Mouse (Mus musculus): ENCODE results near the gene Ifnl3. TPM values are rescaled to one million over a fixed set of nuclear protein-coding genes. Genes with fewer than 3 reads are reported as not detected.
A peak's percentile ranks its signal among the peaks of the same experiment; 100 is the strongest.
"Not testable (repeated sequence)": the region's sequence is repeated elsewhere in the genome, so short reads cannot be mapped to it uniquely, and the experiment has no call there.

Gene Ifnl3
- not detected for total RNA-seq (2021)
- long read RNA-seq, experiment 1: 0 reads
- long read RNA-seq, experiment 2: 0 reads

DNA sequence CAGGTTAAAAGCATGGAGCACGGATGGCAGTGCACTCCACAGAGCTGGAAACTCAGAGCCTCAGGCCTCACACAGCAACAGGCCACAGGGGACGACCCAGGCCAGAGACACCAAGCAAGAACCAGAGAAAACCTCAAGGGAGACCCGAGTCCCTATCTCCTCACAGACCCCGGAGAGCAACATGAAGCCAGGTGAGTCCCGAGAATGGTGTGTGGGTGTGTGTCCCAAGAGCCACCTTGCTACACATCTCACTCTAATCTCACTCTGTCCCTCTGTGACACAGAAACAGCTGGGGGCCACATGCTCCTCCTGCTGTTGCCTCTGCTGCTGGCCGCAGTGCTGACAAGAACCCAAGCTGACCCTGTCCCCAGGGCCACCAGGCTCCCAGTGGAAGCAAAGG is at the start of gene Ifnl3:
TSS of gene Ifnl3 (plus strand) at position 301 of the 400 bp plus-strand sequence.
- not testable (repeated sequence) for DNase-seq

DNA sequence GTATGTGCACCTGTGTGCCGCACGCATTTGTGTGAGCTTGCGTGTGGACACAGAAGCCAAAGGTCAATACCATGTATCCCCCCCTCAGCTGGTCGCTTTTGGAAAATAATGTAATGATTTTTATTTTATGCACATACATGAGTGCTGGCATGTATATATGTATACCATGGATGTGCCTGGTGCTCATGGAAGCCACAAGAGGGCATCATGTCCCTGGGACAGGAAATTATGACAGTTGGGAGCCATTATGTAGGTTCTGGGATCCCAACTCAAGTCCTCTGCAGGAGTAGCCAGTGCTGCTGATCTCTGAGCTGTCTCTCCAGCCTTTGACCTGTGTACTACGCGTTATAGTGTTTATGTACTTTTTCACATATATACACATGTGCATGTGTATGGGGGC is 46.4 kb upstream of the Ifnl3 start:
- DNase-seq: no peak

DNA sequence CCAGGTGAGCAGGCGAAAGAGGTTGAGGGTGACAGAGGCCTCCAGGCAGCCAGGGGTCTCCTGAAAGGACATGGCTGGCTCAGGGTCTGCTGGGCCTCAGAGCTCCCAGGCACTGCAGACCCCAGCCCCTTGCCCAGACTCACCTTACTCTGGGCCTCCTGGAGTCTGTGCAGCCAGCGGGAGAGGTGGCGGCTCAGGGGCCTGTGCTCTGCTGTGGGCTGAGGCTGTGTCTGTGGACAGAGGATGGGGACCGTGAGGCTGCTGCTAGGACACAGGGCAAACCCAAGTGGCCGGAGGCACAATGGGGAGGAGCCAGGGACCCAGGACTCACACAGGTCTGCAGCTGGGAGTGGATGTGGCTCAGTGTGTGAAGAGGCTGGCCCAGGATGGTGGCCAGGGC is 45.3 kb upstream of the Ifnl3 start:
- DNase-seq: no peak

GRCm38 (mm10) chr7:28478854-28479253 is 43.8 kb upstream of the Ifnl3 start:
- DNase-seq: no peak

DNA sequence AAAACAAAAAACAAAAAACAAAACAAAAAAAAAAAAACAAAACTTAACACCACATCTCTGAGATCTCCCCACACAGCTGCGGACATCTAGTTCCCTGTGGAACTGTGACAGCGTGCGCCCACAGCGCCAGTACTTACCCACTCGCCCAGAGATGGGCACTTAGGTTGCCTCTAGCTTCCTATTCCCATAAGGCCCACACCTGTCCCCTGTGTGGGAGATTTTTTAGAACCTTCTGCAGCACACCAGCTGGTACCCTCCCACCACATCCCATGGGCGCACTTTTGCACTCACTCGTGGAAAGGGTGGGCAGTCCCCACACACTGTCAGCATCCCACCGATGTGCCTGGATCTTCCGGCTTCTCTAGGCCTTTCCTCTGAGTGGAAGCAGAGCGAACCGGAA is 39.8 kb upstream of the Ifnl3 start:
- DNase-seq: no peak

GRCm38 (mm10) chr7:28484192-28484591 is 38.4 kb upstream of the Ifnl3 start:
- DNase-seq: no peak

DNA sequence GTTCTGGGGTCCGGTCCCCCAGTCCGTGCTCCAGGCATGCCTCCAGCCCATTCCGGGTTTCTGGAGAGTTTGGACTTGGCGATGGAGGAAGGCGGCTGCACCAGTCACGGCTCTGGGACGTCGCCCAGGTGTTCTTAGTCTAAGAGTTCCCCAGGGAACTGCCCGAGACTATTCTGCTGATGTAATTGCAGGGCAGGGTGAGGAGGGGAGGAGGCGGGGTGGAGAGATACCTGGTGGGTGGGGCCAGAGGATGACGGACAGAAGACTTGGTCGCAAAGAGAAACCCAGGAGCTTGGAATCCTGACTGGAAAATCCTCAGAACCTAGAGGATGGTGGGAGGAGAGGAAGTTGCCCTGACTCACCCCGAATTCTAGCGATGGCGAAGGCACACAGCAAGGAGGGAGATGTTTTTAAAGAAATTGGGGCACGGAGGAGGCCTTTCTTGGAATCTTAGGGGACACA is 34.6 kb upstream of the Ifnl3 start:
- no peak for DNase-seq

GRCm38 (mm10) chr7:28490410-28490809 is 32.2 kb upstream of the Ifnl3 start:
- peak; percentile 13 for DNase-seq

DNA sequence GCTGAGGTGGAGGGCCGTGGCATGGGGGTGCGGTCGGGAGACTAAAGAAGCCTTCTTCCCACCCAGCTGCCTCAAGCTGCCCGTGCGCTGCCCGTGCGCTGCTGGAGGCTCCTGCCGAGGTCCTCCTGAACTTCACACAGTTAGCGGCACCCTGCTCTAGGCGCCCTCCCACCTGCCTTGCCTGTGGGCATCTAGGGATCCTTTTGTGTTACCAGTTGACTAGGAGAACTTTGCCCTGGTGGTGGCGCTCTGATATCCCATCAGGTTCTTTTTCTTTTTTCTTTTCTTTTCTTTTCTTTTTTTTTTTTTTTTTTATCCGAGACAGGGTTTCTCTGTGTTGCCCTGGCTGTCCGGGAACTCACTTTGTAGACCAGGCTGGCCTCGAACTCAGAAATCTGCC is 31.7 kb upstream of the Ifnl3 start:
- DNase-seq: no peak

GRCm38 (mm10) chr7:28492310-28492709 is 30.3 kb upstream of the Ifnl3 start:
- DNase-seq: no peak

DNA sequence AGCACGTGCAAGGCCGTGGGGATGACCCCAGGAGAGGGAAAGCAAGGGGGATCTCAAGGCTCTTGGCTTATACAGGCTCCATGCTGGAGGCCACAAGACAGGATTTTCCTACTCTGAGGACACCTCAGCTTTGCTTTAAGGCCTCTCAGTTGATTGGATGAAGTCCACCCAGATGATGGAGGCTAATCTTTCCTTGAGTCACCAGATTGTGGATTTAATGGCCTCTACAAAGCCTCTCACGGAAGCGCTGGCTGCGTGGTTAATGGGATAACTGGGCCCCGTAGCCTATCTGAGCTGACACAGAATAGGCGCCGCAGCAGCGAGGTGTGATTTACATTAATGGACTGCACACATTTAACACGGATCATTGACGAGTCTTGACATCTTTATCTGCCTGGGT is 27.2 kb upstream of the Ifnl3 start:
- no peak for DNase-seq

DNA sequence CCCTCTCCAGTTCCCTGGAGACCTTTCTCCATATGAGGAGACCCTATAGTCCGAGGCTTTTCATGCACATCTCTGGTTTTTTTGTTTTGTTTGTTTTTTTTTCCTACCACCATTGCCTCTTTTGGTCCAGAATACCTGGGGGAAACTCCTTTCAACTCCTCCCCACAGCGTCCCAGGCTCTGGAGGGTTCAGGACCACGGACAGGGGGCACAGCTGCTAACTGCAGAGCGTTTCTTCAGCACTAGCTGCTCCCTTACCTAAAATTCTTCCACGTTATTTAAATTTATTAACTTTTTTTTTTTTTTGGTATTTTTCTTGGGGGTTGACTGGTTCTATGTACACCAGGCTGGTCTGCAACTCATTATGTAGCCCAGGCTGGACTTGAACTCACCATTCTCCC is 17.1 kb upstream of the Ifnl3 start:
- DNase-seq: no peak

DNA sequence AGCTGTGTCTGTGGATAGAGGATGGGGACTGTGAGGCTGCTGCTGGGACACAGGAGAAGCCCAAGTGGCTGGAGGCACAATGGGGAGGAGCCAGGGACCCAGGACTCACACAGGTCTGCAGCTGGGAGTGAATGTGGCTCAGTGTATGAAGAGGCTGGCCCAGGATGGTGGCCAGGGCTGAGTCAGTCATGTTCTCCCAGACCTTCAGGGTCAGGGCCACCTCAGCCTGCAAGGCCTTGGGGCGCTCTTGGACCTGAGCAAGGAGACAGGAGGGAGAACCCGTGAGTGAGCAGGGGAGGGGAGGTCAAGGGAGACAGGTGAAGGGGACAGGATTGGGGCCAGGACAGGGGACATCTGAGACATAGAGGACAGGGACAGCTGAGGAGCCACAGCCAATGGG is 13.5 kb upstream of the Ifnl3 start:
- not testable (repeated sequence) for DNase-seq

DNA sequence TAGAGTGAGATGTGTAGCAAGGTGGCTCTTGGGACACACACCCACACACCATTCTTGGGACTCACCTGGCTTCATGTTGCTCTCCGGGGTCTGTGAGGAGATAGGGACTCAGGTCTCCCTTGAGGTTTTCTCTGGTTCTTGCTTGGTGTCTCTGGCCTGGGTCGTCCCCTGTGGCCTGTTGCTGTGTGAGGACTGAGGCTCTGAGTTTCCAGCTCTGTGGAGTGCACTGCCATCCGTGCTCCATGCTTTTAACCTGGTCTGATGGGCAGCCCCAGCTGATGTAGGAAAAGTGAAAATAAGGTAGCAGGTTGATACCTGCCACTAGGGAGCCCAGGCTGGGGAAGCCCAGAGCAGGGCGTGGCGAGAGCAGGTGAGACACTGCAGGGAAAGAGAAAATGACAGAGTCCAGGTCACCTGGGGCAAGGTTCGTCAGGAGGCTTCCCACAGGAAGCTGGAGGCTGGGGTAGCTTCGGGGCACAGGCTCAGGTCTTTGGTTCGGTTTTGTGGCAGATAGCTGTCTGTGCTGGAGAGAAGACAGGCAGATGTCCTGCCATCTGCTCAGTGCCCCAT is 12.1 kb upstream of the Ifnl3 start, which contains the start of gene Ifnl2:
TSS of gene Ifnl2 (minus strand) at position 51 of the 570 bp plus-strand sequence.
- DNase-seq: not testable (repeated sequence)

DNA sequence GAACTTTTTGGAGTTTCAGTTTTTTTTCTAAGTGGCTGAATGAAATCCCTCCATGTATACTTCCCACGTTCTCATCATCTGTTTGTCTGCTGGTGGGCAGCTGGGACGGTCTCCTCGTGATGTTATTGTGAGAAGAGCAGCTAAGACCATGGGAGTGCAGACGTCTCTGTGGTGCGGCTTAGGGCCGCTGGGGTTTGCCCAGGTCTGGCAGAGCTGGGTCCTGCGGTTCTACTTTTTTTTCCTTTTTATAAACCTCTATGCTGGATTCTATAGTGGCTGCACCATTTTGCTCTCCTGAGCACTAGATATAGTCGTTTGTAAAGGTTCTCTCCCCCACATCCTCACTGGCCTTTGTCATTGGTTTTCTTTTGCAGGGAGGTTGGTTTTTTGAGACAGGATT is 11.2 kb upstream of the Ifnl3 start:
- DNase-seq: no peak

DNA sequence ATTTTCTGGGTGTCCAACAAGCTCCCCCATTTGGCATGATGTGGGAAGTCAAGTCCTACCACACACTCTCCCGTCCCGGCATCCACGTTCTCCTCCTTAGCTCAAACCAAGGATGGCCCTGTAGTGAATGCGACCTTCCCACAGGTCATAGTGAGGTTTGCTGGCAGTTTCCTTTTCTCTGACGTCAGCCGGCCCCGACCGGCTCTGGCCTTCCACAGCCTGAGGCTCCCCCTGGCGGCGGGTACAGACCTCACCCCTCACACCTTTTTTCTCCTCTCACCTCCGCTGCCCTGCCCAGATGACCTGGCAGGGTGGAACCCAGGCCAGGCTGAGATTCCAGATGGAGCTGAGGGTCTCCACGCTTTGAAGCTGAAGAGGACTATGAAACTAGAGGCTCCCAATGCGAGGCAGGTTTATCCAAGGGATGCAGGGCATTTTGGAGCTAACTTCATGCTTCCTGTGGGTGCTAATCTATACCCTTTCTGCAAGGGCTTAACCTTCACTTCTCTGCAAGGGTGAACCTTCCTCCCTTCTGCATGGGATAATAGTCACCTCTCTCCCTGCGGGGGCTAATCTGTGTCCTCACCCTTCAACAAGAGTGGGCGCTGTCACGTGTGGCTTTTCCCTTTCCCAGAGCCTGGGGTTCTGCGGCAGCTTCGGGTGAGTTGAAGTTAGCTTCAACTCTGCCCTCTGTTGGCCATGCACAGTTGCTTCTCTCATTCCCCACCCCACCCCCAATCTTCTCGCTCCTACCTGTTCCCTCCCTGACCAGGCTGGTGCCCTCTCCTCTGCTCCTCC is 5.5 kb downstream of the Ifnl3 start:
- peak; percentile 87 for DNase-seq

- no peak for DNase-seq
These were observed 9.4 kb downstream of the Ifnl3 start for GRCm38 (mm10) chr7:28532005-28532404.

DNA sequence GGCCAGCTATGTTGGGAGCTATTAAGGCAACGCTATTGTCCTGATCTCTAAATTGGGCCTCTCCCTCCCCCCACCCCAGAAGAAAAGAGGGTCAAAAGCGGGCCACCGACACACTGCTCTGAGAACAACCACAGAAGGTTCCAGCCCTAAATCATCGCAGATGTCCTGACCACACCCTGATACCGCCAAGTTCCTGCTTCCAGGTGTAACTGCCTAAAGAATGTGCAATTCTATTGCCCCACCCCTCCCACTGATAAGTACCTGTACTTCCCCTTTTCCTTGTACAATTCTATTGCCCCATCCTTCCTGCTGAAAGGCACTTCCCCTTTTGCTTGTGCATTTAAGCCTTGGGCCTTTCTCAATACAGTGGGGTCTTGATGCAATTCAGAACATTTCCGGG is 16.2 kb downstream of the Ifnl3 start:
- DNase-seq: not testable (repeated sequence)

DNA sequence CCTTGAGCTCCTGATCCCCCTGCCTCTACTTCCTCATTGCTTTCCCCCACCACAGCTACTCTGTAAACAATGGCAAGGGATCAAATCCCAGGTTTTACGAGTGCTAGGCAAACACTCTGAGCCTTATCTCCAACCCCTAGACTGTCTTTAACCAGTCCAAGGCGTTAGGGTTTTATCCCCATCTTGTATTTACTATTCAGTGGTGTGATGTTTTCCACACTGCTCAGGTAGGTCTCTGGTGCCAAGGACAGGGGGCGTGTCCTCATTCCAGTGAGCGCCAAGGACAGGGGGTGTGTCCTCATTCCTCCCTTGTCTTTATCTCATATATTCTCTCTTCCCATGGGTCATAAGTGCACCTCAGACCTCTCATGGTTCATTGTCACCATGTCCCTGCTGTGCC is 17.9 kb downstream of the Ifnl3 start, which contains the start of gene Sycn:
TSS of gene Sycn (plus strand) at position 360 of the 400 bp plus-strand sequence.
- no peak for DNase-seq

DNA sequence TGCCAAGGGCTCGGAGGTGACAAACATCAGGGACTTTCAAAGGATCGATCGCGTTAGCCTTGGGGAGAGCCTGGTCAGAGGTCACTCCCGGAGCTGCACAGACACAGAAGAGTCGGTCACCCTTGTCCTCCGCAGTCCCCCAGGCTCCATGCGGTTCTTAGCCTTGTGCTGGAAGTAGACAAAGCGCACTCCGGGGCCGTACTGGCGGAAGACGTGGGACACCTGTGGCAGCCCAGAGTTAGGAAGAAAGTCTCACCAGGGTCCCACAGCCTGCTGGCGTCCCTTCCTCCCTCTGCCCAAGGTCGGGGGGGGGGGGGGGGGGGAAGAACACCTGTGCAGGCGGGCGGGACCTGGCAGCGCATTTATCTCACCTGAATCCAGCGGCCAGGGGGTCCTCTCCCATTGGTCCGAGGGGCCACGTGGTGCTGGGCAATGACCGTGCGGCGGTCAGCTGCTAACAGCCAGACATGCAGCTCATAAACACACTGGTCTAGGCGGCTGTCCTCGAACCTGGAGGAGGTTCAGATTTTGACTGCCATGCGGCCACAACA is 21.5 kb downstream of the Ifnl3 start:
- no peak for DNase-seq

GRCm38 (mm10) chr7:28545048-28545890 is 22.6 kb downstream of the Ifnl3 start:
- DNase-seq: no peak

- no peak for DNase-seq
These were observed 23.2 kb downstream of the Ifnl3 start for GRCm38 (mm10) chr7:28545891-28546210.

DNA sequence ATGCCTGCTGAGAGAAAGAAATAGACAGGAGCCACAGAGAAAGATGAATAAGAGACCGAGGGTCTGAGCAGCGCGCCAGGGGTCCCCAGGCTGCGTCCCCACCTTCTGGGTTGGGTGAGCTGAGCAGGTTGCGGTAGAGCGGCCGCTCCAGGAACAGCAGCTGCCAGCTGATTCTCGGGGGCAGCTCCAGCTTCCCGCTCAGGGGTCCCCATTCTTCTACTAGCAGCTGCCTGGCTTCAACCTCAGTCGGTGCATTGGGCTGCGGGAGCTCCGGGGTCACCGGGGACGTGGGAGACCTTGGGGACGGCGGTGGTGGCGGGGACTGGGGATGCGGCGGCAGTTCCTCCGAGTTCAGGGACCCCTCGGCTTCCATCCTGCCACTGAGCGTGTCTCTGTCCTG is 24.0 kb downstream of the Ifnl3 start:
- no peak for DNase-seq
